Mouse (Mus musculus) MEL (cell line): ENCODE measurements at regions not wholly inside any gene's neighbourhood (a gene's known extent, or its start where the extent isn't known, plus 50 kb on each side); places are given as distances from the start of the nearest gene placed in this dataset.

ENCODE experiments used
- CTCF ChIP-seq, 3 experiments: IDR thresholded peaks in 2 of 3; conservative IDR thresholded peaks in 1 of 3; 2 replicates each; pipeline ENCODE4 v1.5.1; 2011 to 2012; ENCODE audit warnings: low read length in 3 of 3, low read depth in 2 of 3, mild to moderate bottlenecking in 2 of 3, improper control_type of control experiment in 1 of 3, inconsistent platforms in 1 of 3, mixed read lengths in 1 of 3, moderate library complexity in 1 of 3; ENCODE audit not compliant: control insufficient read depth in 1 of 3, insufficient read depth in 1 of 3, poor library complexity in 1 of 3, severe bottlenecking in 1 of 3
- E2F4 ChIP-seq: IDR thresholded peaks from 2 replicates; pipeline ENCODE4 v1.6.1; 2011; ENCODE audit warnings: low read depth, low read length, improper control_type of control experiment, borderline replicate concordance
- EP300 ChIP-seq, 2 experiments: IDR thresholded peaks; 2 replicates each; pipeline ENCODE4 v1.6.1; 2011; ENCODE audit warnings: improper control_type of control experiment in 2 of 2, low read length in 2 of 2, low read depth in 1 of 2, mild to moderate bottlenecking in 1 of 2
- POLR2A ChIP-seq, 2 experiments: IDR thresholded peaks; 2 replicates each; pipeline ENCODE4 v1.6.1; 2011 to 2012; ENCODE audit warnings: low read length in 2 of 2, mild to moderate bottlenecking in 2 of 2, control low read depth in 1 of 2, improper control_type of control experiment in 1 of 2, low read depth in 1 of 2, moderate library complexity in 1 of 2; ENCODE audit not compliant: control insufficient read depth in 1 of 2, insufficient read depth in 1 of 2, poor library complexity in 1 of 2
- ZKSCAN1 ChIP-seq: IDR thresholded peaks from 2 replicates; pipeline ENCODE4 v1.6.1; 2012; ENCODE audit warnings: low read depth, mild to moderate bottlenecking, inconsistent platforms, low read length, improper control_type of control experiment, moderate library complexity

GRCm38 (mm10) chr2:168345384-168345783 lies 63.8 kb upstream of the Kcng1 start:
- no peak for TF ChIP-seq EP300 (IDR thresholded peaks at IDR 0.05; ENCODE audit: low read depth in 1 of 2, low read length in 2 of 2)
- no peak for TF ChIP-seq POLR2A (IDR thresholded peaks at IDR 0.05; ENCODE audit: control insufficient read depth in 1 of 2, insufficient read depth in 1 of 2, low read depth in 1 of 2, low read length in 2 of 2, poor library complexity in 1 of 2)
- no peak for TF ChIP-seq CTCF (IDR thresholded peaks at IDR 0.05 in 2 of 3, conservative IDR thresholded peaks at IDR 0.05 in 1 of 3; ENCODE audit: control insufficient read depth in 1 of 3, insufficient read depth in 1 of 3, low read depth in 2 of 3, low read length in 3 of 3, poor library complexity in 1 of 3, severe bottlenecking in 1 of 3)
- TF ChIP-seq ZKSCAN1, result no peak
- TF ChIP-seq E2F4, result no peak
